ENCODE assay signal across 28 mouse cellular contexts in genomic region chr2:103226781-103227180, GRCm38 (mm10).
"Had no signal": no experiment of that assay in that cellular context is flagged by ENCODE, and none has a peak within 500 bp of the region (broad histone marks: within the 10 kb centered on the region; RNA-seq: fewer than 3 reads in every experiment).

No protein-coding gene starts in this region.

- H3K27ac ChIP-seq: gastrocnemius, adult 2 months; heart, adult 2 months; heart, embryonic 13.5 days; heart, embryonic 15.5 days; hindbrain, embryonic 13.5 days; hindbrain, embryonic 15.5 days; hindbrain, postnatal 0 days; kidney, embryonic 15.5 days; kidney, postnatal 0 days; layer of hippocampus, adult 2 months; left cerebral cortex, adult 2 months; limb, embryonic 13.5 days; limb, embryonic 15.5 days; liver, embryonic 14.5 days had no signal

- H3K4me3 ChIP-seq: gastrocnemius, adult 2 months; heart, adult 2 months; heart, embryonic 13.5 days; heart, embryonic 15.5 days; hindbrain, embryonic 13.5 days; hindbrain, embryonic 15.5 days; kidney, embryonic 15.5 days; layer of hippocampus, adult 2 months; left cerebral cortex, adult 2 months; limb, embryonic 13.5 days; limb, embryonic 15.5 days had no signal

- H3K4me1 ChIP-seq: heart, embryonic 13.5 days; heart, embryonic 15.5 days; hindbrain, embryonic 13.5 days; hindbrain, embryonic 15.5 days; kidney, embryonic 15.5 days; limb, embryonic 13.5 days; limb, embryonic 15.5 days had no signal

- H3K4me2 ChIP-seq: heart, embryonic 11.5 days; heart, embryonic 13.5 days; heart, embryonic 15.5 days; hindbrain, embryonic 13.5 days; hindbrain, embryonic 15.5 days; kidney, embryonic 15.5 days; limb, embryonic 13.5 days; limb, embryonic 15.5 days; liver, embryonic 11.5 days had no signal

- H3K36me3 ChIP-seq: heart, embryonic 13.5 days; heart, embryonic 15.5 days; hindbrain, embryonic 13.5 days; hindbrain, embryonic 15.5 days; kidney, embryonic 15.5 days; limb, embryonic 13.5 days; limb, embryonic 15.5 days had no signal

- ATAC-seq: hindbrain, postnatal 0 days; intestine, embryonic 16.5 days had no signal

- H3K27me3 ChIP-seq: heart, embryonic 13.5 days; heart, embryonic 15.5 days; hindbrain, embryonic 13.5 days; hindbrain, embryonic 15.5 days; kidney, embryonic 15.5 days; limb, embryonic 13.5 days; limb, embryonic 15.5 days had no signal

- H3K9me3 ChIP-seq: heart, embryonic 13.5 days; heart, embryonic 15.5 days; hindbrain, embryonic 13.5 days; hindbrain, embryonic 15.5 days; kidney, embryonic 15.5 days; limb, embryonic 13.5 days; limb, embryonic 15.5 days had no signal

- DNase-seq: gastrocnemius, adult 2 months; gastrocnemius, postnatal 10 days; gastrocnemius, postnatal 25 days; heart, adult 11 months; heart, adult 2 months; heart, postnatal 14 days; heart, postnatal 36 days; kidney, adult 11 months; kidney, adult 2 months; kidney, adult 9 months; kidney, postnatal 14 days; kidney, postnatal 36 days; lung, adult 18-20 months had no signal

- H3K9ac ChIP-seq: heart, embryonic 13.5 days; heart, embryonic 15.5 days; hindbrain, embryonic 13.5 days; hindbrain, embryonic 15.5 days; kidney, embryonic 15.5 days; limb, embryonic 13.5 days; limb, embryonic 15.5 days; liver, embryonic 14.5 days had no signal
